Mouse (Mus musculus): ENCODE results near the gene Eif4enif1.
"Not testable (repeated sequence)": the region's sequence is repeated elsewhere in the genome, so short reads cannot be mapped to it uniquely, and the experiment has no call there.

The Eif4enif1 gene

DNA sequence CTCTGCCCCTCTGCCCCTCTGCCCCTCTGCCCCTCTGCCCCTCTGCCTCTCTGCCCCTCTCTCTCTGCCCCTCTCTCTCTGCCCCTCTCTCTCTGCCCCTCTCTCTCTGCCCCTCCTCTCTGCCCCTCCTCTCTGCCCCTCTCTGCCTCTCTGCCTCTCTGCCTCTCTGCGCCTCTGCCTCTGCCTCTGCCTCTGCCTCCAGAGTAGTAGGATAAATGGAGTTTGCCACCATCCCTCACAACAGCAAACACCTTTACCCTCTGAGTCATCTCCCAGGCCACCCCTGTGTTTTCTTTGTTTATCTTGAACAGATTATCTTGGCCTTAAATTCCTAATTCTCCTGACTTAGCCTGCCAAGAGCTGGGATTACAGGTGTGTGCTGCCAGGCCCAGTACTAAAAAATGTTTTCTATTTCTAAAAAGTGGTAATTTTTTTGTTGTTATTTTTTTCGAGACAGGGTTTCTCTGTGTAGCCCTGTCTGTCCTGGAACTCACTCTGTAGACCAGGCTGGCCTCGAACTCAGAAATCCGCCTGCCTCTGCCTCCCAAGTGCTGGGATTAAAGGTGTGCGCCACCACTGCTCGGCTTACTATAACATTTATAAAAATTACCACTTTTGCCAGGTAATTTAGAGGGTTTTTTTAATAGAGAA lies 21.6 kb upstream of the Eif4enif1 start:
- DNase-seq (ENCODE audit: extremely low spot score, low read depth, low spot score): not testable (repeated sequence)

DNA sequence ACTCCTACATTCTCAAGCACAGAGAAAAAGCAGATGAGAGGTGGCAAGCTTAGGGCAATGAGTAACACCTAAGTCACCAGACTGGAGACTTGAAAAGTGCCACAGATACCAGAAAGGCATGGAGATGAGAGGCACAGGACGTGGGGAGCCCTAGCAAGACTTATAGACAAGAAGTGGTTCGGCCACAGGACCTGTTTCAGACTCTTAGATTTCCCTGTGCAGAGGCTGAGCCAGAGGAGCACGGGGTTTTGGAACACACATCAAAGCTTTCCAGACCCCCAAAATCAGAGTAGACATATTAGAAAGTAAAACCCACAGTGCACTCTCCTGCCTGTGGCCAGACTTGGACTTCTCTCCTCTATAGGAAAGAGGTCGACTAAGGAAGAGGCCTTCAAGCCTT lies 20.9 kb upstream of the Eif4enif1 start:
- DNase-seq (ENCODE audit: extremely low spot score, low read depth, low spot score): not testable (repeated sequence)

DNA sequence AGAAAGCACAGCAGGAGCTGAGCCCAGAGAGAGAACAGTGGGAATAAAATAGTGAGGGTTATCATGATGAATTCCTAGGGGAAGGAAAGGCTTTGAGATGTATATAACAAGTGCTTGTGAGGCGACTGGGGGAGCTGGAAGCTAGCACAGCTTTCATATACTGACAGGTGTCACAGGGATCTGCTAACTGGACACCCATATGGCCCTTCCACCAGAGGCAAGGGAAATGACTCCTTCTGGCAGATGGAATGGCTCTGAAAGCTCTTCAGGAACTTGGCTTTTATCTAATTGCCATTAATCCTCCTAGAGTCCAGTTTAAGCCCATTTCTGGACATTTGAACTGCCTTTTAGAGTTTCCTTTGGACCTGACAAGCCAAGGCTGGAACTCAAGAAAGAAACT lies 20.2 kb upstream of the Eif4enif1 start:
- DNase-seq (ENCODE audit: extremely low spot score, low read depth, low spot score): not testable (repeated sequence)

DNA sequence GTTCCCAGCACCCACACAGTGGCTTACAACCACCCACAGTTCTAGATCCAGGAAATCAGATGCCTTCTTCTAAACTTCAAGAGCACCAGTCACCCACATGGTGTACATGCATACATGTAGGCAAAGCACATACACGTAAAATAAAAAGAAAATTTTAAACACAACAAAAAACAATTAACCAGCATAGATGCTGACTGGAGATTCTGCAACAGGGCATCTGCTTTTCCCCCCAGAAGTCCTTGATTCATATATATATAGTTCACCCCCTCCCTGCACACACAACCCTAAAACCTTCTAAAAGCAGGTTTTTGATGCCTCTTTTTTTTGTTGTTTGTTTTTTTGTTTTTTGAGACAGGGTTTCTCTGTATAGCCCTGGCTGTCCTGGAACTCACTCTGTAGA lies 19.5 kb upstream of the Eif4enif1 start:
- not testable (repeated sequence) for DNase-seq (ENCODE audit: extremely low spot score, low read depth, low spot score)

DNA sequence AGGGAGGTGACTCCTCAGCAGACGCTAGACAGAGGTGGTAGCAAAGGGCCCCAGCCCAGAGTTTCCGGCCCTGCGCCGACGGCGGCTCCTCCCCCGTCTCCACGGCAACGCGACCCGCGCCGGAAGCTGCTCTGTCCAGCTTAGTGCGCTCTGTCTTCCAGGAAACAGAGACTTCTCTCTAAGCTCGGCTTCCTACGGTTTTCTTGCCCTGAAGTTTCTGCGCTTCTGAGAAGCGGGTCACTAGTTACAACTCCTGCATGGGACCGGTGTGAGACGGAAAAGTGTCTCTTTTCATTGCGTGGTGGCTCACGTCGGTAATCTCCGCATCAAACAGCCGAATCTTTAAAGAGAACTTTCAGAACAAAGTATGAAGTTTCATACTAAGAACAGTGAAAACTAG lies 8.8 kb upstream of the Eif4enif1 start, which contains the start of gene Sfi1:
TSS of gene Sfi1 (minus strand) at position 101 of the 400 bp plus-strand sequence.
- no peak for DNase-seq (ENCODE audit: extremely low spot score, low read depth, low spot score)

DNA sequence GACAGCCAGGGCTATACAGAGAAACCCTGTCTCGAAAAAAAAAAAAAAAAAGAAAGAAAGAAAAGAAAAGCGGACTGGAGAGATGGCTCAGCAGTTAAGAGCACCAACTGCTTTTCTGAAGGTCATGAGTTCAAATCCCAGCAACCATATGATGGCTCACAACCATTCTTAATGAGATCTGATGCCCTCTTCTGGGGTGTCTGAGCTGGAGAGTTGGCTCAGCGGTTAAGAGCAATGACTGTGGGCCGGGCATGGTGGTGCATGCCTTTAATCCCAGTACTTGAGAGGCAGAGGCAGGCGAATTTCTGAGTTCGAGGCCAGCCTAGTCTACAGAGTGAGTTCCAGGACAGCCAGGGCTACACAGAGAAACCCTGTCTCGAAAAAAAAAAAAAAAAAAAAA lies 1.6 kb upstream of the Eif4enif1 start:
- not testable (repeated sequence) for DNase-seq (ENCODE audit: extremely low spot score, low read depth, low spot score)

DNA sequence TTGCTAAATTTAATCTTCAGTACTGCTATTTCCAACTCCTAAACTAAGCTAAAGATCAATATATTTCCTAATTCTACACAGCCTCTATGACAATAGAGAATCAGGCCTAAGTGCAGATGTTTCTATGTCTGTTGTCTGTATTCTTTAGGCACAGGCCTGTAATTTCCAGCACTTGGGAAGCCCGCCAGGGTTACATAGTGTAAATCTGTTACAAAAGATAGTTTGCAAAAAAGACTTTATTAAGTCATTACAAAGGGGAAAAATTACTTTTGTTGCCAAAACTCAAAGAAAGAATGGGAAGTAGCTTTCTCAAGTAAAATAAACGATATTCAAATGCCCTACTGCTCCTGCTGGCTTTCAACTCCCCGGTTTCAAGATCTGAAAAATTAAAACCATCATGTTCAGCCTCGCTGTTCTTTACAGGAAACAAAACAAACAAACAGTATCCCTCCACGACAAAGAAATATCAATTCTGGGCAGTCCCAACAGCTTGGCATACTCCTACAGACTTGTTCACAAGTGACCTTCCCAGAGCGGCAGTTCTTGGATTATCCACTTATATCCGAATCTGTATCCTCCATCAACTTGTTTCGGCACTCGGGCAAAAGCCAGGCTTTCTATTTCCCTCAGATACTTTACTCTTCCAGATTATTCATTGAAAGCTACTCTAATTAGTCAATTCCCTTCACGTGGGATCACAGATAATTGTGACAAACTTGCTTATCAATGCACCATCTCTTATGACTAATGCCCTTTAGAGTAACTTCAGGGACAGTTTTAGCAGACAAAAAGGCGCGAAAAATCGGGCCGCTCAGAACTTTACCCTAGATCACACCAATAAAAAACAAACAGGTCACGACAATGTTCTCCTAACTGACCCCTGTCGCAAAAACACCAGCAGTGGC lies 614 bp upstream of the Eif4enif1 start:
- DNase-seq (ENCODE audit: extremely low spot score, low read depth, low spot score): no peak

DNA sequence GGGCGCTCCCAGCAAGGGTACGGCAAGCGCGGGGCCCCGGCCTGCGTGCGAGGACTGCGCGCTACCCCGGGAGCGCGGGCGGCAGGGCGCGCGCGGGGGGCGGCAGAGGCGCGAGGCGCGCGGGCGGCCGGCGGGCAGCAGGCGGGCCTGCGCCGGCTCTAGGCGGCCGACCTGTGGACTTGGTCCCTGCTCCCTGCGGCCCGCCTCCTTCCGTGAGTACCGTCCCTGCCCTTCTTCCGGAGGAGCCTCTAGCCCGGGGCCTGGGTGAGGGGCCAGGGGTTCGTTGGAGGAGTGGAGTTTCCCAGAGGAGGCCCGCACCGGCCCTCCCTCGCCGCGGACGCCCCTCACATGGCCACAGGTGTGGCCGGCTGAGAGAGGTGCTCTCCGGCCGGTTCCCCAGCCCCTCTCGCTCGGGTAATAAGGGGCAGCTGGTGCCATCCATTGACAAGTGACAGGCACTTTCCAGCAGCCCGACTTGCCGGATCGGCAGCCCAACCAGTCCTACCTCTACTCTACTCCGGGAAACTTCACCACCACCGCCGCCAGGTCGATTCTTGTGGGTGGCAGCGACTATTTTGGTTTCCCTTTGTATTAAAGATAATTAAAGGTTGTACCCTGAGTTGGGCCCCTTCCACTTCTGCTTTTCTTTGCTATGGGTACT lies 719 bp downstream of the Eif4enif1 start:
- DNase-seq (ENCODE audit: extremely low spot score, low read depth, low spot score): no peak

DNA sequence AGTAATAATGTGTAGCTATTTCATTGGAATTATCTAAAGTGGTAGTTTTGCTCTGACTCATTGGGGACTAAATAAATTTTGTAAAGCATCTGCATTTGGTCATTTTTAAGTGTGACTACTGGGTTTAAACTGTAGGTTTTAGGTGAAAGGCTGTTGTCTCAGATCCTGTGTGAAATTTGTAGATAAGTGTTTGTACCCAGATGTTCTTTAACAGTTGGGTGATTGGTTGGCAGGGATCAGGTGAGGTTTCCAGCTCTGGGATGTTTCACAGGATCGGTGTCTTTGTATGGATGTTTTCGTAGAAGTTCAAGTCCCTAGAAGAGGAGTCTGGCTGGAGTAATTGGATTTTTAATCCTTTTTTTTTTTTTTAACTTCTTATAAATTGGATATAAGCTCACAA lies 1.6 kb downstream of the Eif4enif1 start:
- no peak for DNase-seq (ENCODE audit: extremely low spot score, low read depth, low spot score)

DNA sequence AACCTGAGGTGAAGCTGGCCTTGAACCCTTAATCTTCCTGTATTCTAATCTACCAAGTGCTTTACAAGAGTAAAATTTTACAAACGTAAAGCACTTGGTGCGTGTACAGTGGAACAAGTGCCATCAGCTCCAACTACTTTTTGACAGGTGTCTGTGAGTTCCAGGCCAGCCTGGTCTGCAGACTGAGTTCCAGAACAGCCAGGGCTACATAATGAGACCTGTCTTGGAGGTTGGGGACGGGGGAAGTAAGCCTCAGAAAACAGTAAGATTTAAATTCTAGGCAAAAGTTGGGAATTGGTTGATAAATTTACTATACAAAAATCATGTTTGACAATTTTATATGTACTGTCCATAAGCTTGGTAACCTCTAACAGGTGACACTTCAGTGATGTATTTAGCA lies 3.0 kb downstream of the Eif4enif1 start:
- no peak for DNase-seq (ENCODE audit: extremely low spot score, low read depth, low spot score)

DNA sequence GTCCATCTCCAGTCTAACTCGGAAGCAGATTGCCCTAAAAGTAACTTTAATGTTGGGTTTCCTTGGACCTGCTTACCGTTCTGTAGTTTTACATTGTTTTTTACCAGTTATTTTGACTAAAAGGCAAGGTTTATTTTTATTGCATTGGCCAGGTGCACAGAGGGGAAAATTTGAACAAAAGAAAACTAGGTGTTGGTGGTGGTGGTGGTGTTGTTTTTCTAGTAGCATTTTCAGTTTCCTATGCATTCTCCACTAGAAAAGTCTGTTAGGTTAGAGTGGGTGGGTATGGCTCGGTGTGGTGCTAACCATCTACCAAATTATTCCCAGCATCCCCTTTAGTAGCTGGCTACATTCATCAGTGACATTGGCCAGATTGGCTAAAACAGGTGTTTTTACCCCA lies 4.6 kb downstream of the Eif4enif1 start:
- no peak for DNase-seq (ENCODE audit: extremely low spot score, low read depth, low spot score)

DNA sequence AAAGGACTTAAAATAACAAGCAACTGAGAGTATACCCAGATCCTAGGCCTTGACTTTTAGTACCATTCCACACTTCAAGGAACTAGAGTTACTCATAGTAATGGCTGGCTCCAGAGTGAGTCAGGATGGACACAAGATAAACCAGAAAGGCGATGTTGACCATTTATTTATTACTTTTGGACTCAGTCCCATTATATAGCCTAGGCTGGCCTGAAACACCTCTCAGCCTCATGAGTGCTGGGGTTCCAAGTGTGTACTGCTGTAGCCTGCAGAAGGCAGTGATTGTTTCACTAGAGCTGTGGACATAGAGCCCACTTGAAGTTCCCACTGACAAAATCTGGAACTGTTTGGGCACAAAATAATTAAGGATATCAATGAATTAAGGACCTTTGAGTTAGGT lies 10.3 kb downstream of the Eif4enif1 start:
- DNase-seq (ENCODE audit: extremely low spot score, low read depth, low spot score): no peak

DNA sequence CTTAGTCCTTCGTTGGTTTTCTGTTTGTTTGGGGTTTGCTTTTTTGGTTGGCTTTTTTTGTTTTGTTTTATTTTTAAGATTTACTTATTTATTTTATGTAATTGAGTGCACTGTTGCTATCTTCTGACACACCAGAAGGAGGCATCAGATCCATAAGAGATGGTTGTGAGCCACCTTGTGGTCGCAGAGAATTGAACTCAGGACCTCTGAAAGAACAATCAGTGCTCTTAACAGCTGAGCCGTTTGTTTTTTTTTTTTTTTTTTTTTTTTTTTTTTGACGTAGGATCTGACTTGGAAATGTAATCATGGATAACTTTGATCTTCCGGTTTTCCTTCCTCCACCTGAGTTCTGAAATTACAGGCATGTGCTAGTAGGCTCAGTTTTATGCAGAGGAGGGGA lies 20.9 kb downstream of the Eif4enif1 start:
- no peak for DNase-seq (ENCODE audit: extremely low spot score, low read depth, low spot score)

DNA sequence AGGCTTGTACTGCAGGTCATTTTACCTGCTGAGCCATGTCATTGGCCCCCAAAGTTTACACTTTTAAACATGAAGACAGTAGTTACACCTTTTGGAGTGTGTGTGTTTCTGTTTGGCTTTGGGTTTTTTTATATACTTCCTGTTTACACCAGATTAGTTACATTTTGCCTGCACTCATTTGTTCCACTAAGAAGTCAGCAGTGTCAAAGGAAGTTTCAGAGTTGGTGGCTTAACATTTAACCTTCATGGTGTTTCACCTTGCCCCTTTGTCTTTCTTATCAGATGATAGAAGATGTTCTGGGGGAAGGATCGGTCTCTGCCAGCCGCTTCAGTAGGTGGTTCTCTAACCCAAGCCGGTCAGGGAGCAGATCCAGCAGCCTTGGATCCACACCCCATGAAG lies 24.9 kb downstream of the Eif4enif1 start:
- no peak for DNase-seq (ENCODE audit: extremely low spot score, low read depth, low spot score)

DNA sequence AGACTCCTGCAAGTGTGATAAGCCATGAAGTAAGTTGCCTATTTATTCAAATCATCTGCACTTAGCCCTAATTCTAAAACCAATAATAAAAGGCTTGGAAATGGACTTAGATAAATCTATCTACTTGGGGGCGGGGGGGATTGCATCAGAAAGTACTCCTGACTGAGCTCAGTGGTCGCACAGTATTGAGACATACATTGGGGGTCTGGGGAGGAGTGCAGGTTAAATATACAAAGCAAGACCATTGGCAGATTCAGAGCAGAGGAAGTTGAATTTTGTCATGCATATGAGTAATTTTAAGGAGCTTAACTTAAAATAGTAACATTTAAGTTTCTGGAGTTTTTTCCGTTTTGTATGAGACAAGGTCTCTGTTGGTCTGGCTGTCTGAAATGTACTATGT lies 30.1 kb downstream of the Eif4enif1 start:
- no peak for DNase-seq (ENCODE audit: extremely low spot score, low read depth, low spot score)

DNA sequence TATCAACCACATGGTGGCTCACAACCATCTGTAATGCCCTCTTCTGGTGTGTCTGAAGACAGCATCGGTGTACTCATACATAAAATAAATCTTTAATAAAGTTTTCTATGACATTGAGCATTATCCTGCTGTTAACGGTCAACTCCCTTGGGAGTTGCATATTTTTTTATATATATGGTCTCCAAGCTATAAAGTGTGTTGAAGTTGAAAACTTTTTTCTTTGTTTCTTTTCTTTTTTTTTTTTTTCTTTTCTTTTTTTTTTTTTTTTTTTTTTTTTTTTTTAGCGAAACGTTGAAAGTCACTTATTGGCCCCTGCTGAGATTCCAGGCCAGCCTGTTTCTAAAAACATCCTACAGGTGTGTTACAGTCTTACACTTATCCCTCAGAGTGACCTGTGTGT lies 31.5 kb downstream of the Eif4enif1 start:
- no peak for DNase-seq (ENCODE audit: extremely low spot score, low read depth, low spot score)

DNA sequence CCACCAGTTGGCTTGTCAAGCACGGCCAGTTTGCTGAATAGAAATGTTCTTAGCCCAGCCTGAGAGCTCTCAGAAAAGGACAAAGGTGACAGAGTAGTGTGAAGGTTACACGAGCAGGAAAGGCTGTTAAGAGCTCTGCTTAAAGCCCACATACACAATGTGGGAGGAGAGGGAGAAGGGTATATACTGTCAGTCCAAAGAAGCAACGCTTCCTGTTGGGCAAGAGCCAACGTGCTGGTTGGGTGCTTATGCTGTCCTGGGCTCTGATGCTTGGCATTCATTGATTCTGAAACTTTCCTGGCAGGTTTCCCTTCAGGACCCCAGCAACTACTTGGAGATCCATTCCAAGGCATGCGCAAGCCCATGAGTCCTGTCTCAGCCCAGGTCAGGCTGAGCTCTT lies 33.1 kb downstream of the Eif4enif1 start:
- no peak for DNase-seq (ENCODE audit: extremely low spot score, low read depth, low spot score)

DNA sequence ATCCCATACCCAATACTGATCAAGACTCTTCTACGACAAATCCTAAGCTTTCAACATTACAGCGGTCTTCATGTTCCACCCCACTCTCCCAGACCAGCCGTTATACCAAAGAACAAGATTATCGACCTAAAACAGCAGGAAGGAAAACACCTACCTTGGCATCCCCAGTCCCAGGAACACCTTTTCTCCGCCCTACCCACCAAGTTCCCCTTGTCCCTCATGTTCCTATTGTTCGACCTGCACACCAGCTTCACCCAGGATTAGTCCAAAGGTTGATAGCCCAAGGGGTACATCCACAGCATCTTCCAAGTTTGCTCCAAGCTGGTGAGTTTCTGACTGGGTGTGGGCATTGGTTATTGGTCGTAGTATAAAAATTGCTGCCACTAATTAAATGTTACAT lies 40.2 kb downstream of the Eif4enif1 start:
- no peak for DNase-seq (ENCODE audit: extremely low spot score, low read depth, low spot score)

DNA sequence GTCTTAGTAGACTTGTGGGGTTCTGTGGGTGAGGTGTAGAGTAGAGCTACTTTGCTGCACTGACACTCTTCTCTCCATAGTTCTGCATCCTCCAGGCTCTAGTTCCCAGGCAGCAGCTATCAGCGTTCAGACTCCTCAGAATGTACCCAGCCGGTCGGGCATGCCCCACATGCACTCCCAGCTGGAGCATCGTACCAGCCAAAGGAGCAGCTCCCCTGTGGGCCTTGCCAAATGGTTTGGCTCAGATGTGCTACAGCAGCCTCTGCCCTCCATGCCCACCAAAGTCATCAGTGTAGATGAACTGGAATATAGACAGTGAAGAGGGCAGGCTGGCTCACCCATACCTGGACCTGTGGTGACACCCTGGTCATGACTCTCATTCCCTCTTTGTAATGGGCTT lies 41.6 kb downstream of the Eif4enif1 start:
- no peak for DNase-seq (ENCODE audit: extremely low spot score, low read depth, low spot score)

DNA sequence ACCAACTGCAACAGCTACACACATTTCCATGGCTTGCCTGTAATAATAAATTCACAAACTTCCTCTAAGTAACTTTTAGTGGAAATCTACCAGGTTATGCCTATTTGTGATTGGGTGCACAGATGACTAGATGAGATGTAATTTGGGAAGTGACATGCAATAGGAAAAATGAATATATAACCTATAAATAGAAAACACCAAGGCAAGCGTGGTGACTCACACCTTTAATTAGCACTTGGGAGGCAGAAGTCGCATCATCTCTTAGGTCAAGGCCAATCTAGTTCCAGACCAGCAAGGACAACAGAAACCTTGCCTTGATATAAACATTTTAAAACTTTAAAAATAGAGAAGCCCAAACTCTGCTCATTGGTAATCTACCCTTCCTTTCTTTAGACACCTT lies 45.2 kb downstream of the Eif4enif1 start:
- no peak for DNase-seq (ENCODE audit: extremely low spot score, low read depth, low spot score)

DNA sequence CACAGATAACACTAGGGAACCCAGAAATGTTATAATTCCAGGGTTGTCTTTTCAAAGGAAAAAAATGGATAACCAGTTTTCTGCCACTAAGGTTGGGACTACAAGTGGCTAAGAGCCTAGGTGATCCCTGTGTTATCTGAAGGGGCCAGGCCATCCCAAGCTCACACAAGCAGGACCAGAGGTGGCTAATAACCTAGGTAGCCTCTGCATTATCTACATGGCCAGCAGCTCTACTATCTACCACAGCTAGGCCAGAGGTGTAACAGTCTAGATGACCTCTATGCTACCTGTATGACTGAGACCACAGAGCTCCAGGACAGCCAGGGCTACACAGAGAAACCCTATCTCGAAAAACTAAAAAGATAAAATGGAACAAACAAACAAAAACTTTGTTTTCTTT lies 57.3 kb downstream of the Eif4enif1 start:
- DNase-seq (ENCODE audit: extremely low spot score, low read depth, low spot score): no peak

All from hindlimb bud, embryonic 11.5 days (tissue).